In genomic region chr7:128204179-128204578, GRCm38 (mm10) we compare ENCODE assay signal across 1 mouse cellular context.
TF ChIP-seq lines count a peak whose summit lies in the region.

No protein-coding gene starts in this region.

TF ChIP-seq in MEL, 35 proteins besides CTCF, POLR2A, EP300 and RAD21:
- TF ChIP-seq POLR2AphosphoS5 (IDR thresholded peaks at IDR 0.05; ENCODE audit: borderline replicate concordance, low read depth, low read length), result peak; percentile 53; the same call in 1 of the 2 replicates
- no peak for TF ChIP-seq HCFC1 (IDR thresholded peaks at IDR 0.05; ENCODE audit: low read depth, low read length)
